Mouse (Mus musculus): Measurements from ENCODE around the gene Ddrgk1. TPM values are rescaled to one million over a fixed set of nuclear protein-coding genes. Genes with fewer than 3 reads are reported as not detected.

The Ddrgk1 gene
- polyA plus RNA-seq, 1 experiment, result 47.8 TPM

- TF ChIP-seq POLR2A (IDR thresholded peaks at IDR 0.05; ENCODE audit: borderline replicate concordance, extremely low read depth, insufficient read depth, insufficient read length, poor library complexity, severe bottlenecking) (no peak), CTCF (IDR thresholded peaks at IDR 0.05; ENCODE audit: borderline replicate concordance, extremely low read depth, insufficient read depth, insufficient read length) (no peak)
- no peak for DNase-seq (ENCODE audit: low read depth)
Observed at GRCm38 (mm10) chr2:130645198-130645597, 19.3 kb downstream of the Ddrgk1 start.

GRCm38 (mm10) chr2:130642684-130643369 is 21.6 kb downstream of the Ddrgk1 start, which contains the start of gene Lzts3:
Lzts3 (minus strand) TSS chr2:130642803.
- peak; percentile 86 for TF ChIP-seq POLR2A (IDR thresholded peaks at IDR 0.05; ENCODE audit: borderline replicate concordance, extremely low read depth, insufficient read depth, insufficient read length, poor library complexity, severe bottlenecking)
- TF ChIP-seq CTCF (IDR thresholded peaks at IDR 0.05; ENCODE audit: borderline replicate concordance, extremely low read depth, insufficient read depth, insufficient read length), result no peak

DNA sequence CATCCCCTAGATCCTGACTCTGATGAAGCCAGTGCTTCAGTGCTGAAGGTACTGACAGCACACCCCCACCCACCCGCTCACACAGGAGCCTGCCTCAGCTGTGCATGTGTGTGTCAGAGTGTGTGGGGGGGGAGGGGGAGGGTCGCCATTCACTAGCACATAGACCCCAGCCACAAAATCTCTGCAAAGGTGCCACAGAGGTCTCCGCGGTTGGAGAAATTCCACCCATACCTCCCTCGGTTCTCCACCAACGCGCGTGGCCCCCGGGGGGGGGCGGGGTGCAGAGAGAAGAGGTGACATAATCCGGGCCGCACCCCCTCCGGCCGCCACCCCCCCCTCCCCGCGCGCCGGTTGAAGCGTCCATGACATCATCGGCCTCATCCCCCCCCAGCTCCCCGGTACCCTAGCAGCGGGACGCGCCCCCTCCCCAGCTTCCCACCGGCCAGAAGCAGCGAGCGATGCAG is 22.2 kb downstream of the Ddrgk1 start:
- peak; percentile 79 for DNase-seq (ENCODE audit: low read depth)
- TF ChIP-seq CTCF (IDR thresholded peaks at IDR 0.05; ENCODE audit: borderline replicate concordance, extremely low read depth, insufficient read depth, insufficient read length) (no peak), POLR2A (IDR thresholded peaks at IDR 0.05; ENCODE audit: borderline replicate concordance, extremely low read depth, insufficient read depth, insufficient read length, poor library complexity, severe bottlenecking) (no peak)

More at GRCm38 (mm10) chr2:130642684-130643369, 21.6 kb downstream of the Ddrgk1 start, which contains the start of gene Lzts3:
- peak; percentile 94 for DNase-seq (ENCODE audit: low read depth)

GRCm38 (mm10) chr2:130641351-130642025 is 23.0 kb downstream of the Ddrgk1 start:
- peak; percentile 11 for DNase-seq (ENCODE audit: low read depth)
- TF ChIP-seq POLR2A (IDR thresholded peaks at IDR 0.05; ENCODE audit: borderline replicate concordance, extremely low read depth, insufficient read depth, insufficient read length, poor library complexity, severe bottlenecking), result no peak
- TF ChIP-seq CTCF (IDR thresholded peaks at IDR 0.05; ENCODE audit: borderline replicate concordance, extremely low read depth, insufficient read depth, insufficient read length), result no peak

GRCm38 (mm10) chr2:130639276-130639675 is 25.2 kb downstream of the Ddrgk1 start:
- DNase-seq (ENCODE audit: low read depth), result no peak
- TF ChIP-seq CTCF (IDR thresholded peaks at IDR 0.05; ENCODE audit: borderline replicate concordance, extremely low read depth, insufficient read depth, insufficient read length) (no peak), POLR2A (IDR thresholded peaks at IDR 0.05; ENCODE audit: borderline replicate concordance, extremely low read depth, insufficient read depth, insufficient read length, poor library complexity, severe bottlenecking) (no peak)

DNA sequence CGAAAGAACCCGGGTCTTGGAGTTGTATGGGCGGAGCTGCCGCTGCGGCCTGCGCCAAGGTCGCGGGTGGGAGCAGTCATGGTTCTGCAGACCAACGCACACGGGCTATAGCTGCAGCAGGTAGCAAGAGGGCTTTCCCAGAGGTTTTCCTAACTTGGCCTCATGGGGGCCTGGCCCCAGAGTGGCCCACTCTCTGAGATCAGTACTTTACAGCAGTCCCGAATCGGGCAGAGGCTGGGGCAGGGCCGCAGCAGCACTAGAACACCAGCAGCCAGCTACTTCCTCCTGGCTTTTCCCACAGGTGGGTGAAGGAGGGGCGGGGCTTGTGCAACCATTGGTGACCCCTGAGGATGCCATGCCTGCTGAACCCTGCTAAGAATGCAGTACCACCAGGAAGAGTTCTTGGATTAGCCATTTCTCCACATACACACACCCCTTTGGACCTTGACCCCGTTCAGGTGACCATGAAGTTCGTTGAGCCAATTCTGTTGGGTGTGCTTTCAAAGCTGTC is 26.3 kb downstream of the Ddrgk1 start:
- no peak for TF ChIP-seq CTCF (IDR thresholded peaks at IDR 0.05; ENCODE audit: borderline replicate concordance, extremely low read depth, insufficient read depth, insufficient read length)
- TF ChIP-seq POLR2A (IDR thresholded peaks at IDR 0.05; ENCODE audit: borderline replicate concordance, extremely low read depth, insufficient read depth, insufficient read length, poor library complexity, severe bottlenecking), result no peak
- no peak for DNase-seq (ENCODE audit: low read depth)

DNA sequence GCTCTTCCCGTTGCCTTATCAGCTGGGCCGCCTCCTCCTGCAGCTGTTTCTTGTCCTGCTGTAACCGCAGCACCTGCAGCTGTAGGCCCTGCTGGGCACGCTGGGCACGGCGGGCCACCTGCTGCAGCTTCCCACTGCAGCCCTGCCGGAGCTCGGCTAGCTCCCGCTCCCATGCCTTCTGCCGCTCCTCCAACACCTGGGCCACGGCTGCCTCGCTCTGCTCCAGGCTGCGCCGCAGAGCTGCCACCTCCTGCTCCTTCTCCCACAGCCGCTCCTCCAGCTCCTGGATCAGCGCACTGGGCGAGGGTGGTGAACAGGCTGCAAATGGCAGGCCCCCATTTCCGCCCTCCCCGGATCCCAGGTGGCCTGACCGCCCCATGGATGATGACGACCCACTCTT is 28.6 kb downstream of the Ddrgk1 start:
- no peak for TF ChIP-seq POLR2A (IDR thresholded peaks at IDR 0.05; ENCODE audit: borderline replicate concordance, extremely low read depth, insufficient read depth, insufficient read length, poor library complexity, severe bottlenecking)
- peak; percentile 47 for DNase-seq (ENCODE audit: low read depth)

- no peak for TF ChIP-seq POLR2A (IDR thresholded peaks at IDR 0.05; ENCODE audit: borderline replicate concordance, extremely low read depth, insufficient read depth, insufficient read length, poor library complexity, severe bottlenecking)
- 0 out of 2 replicates have a peak, but pooled peaks have one; percentile 4 for TF ChIP-seq CTCF (IDR thresholded peaks at IDR 0.05; ENCODE audit: borderline replicate concordance, extremely low read depth, insufficient read depth, insufficient read length)
- DNase-seq (ENCODE audit: low read depth), result peak; percentile 27
Observed at GRCm38 (mm10) chr2:130634739-130635411, 29.6 kb downstream of the Ddrgk1 start.

DNA sequence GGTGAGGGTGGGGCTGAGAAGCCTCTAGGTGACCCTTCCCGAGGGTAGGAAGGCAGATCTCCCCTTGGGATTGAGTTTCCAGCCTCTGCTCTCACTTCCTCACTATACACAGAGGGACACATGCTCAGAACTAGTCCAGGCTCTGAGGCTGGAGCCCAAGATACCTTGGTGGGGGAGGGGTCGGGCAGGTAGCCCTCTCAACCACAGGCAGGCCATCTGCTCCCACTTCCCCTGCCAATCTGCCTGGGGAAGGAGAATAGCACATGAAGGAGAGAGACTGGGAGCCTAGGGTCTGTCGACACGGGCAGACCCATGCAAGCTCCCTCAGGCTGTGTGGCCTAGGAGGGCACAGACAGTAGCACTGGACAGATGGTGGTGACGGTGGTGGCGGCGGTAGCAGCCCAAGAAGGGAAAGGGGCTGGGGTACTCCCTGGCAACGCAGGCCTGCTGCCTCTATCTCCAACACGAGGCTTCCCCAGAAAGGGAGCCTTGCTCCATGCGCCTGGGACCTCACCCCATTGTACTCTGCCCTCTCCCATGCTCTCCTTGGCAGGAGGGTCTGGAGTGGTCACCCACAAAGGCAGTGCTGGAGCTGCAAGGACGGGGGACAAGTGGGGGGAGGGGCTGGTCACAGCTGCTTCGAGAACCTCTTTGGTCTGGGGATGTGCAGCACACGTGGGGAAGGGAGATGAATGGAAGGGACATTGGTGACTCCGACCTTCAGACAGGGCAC is 30.3 kb downstream of the Ddrgk1 start:
- TF ChIP-seq CTCF (IDR thresholded peaks at IDR 0.05; ENCODE audit: borderline replicate concordance, extremely low read depth, insufficient read depth, insufficient read length) (no peak), POLR2A (IDR thresholded peaks at IDR 0.05; ENCODE audit: borderline replicate concordance, extremely low read depth, insufficient read depth, insufficient read length, poor library complexity, severe bottlenecking) (no peak)
- DNase-seq (ENCODE audit: low read depth), result peak; percentile 40

DNA sequence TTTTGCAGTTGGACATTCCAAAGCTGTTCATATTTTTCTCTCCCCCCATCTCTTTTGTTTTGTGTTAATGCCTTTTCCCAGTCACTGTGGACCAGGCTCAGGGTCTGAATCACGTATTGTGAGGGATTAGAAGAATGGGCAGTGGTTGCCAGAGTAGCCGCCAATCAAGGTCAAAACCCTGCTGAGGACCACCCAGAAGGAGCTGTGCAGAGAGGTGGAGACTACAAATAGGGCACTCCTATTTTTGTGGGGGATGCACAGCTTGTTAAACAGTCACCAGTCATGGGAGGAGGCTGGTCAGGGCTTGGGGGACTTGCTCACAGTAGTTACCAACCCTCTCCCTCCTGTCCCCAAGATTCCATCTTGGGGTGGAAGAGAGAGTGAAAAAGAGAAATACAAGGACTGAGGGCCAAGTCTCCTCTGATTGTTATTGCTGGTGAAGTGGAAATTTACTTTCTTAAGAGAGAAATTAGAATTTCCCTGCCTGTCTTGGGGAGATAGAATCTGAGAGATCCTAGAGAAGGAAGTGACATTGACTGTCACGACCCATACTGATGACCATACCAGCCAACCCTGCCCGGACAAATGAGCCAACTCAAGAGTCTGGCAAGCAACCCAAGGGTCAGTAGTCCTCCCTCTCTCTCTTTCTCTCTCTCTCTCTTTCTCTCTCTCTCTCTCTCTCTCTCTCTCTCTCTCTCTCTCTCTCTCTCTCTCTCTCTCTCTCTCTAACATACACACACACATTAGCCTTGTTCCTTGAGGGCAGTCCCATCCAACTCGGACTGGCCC is 31.4 kb downstream of the Ddrgk1 start:
- TF ChIP-seq POLR2A (IDR thresholded peaks at IDR 0.05; ENCODE audit: borderline replicate concordance, extremely low read depth, insufficient read depth, insufficient read length, poor library complexity, severe bottlenecking), result no peak
- TF ChIP-seq CTCF (IDR thresholded peaks at IDR 0.05; ENCODE audit: borderline replicate concordance, extremely low read depth, insufficient read depth, insufficient read length), result no peak
- peak; percentile 45 for DNase-seq (ENCODE audit: low read depth)
